Mouse (Mus musculus): ENCODE measurements around the gene Lrp8. TPM values are rescaled to one million over a fixed set of nuclear protein-coding genes. Genes with fewer than 3 reads are reported as not detected.
A peak's percentile ranks its signal among the peaks of the same experiment; 100 is the strongest.

Lrp8 gene
- total and polyA plus RNA-seq, 2 experiments from 2014 or later: 35.2 to 78.5 TPM

DNA sequence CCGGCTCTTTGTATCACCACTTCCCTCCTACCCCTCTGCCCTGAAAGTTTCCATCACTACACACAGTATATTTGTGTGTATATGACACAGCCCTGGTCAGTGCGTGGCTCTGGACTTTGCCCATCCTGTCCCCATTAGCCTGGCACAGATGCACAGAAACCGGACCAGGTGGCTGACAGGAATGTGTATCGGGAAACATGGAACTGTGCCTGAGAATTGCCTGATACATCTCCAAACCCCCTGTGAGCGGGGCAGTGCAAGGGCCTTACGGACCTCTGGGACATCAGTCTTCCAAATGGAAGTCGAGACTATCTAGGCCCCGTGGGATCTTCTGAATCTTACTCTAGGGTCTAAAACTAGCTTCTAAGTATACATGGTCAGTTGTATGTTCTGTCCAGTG, 51.3 kb downstream of the Lrp8 start:
- Histone ChIP-seq H3K4me3 (ENCODE audit: low read depth, low read length) (no peak overlapping the region), H3K4me1 (ENCODE audit: insufficient read depth, low read length) (no peaks in the 10 kb centered on the region), H3K4me2 (ENCODE audit: low read depth, low read length, poor library complexity, severe bottlenecking) (no peak overlapping the region), H3K9ac (replicated peaks; ENCODE audit: low read length, poor library complexity, severe bottlenecking) (no peak overlapping the region), H3K9me3 (ENCODE audit: low read length) (no peaks in the 10 kb centered on the region), H3K36me3 (ENCODE audit: insufficient read depth, low read length) (peaks cover 89% of the 10 kb centered on the region), H3K27me3 (ENCODE audit: insufficient read depth, low read length) (no peaks in the 10 kb centered on the region), H3K27ac (ENCODE audit: low read depth, low read length) (no peak overlapping the region)
- DNase-seq (ENCODE audit: low spot score): no peak
- no peak for TF ChIP-seq CTCF (IDR thresholded peaks at IDR 0.05)
- WGBS: 93% methylated on average over 8 of the region's 8 CpGs
- no peak for ATAC-seq (ENCODE audit: low FRiP score)

DNA sequence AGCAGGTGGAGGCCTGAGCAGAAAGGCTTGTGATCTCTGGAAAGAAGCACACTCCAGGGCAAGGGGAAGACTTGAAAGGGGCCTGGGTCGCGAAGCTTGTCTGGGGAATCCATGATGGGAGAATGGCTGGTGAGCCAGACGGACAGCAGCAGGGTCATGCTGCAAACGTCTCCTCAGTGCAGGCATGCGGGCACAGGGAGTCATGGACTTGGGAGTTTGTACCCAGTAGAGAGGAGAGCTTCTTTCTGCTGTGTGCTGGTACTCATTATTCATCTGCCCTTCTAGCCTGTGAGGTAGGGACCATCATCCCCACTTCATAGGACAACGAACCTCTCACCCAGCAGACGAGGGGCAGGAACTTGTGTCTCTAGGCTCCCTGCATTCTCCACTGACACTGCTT, 51.8 kb downstream of the Lrp8 start:
- 84% methylated on average over 7 of the region's 7 CpGs for WGBS
- DNase-seq (ENCODE audit: low spot score) (no peak), ATAC-seq (ENCODE audit: low FRiP score) (no peak)
- Histone ChIP-seq H3K27ac (ENCODE audit: low read depth, low read length) (no peak overlapping the region), H3K36me3 (ENCODE audit: insufficient read depth, low read length) (peaks cover 89% of the 10 kb centered on the region), H3K4me2 (ENCODE audit: low read depth, low read length, poor library complexity, severe bottlenecking) (no peak overlapping the region), H3K9me3 (ENCODE audit: low read length) (no peaks in the 10 kb centered on the region), H3K9ac (replicated peaks; ENCODE audit: low read length, poor library complexity, severe bottlenecking) (no peak overlapping the region), H3K4me3 (ENCODE audit: low read depth, low read length) (no peak overlapping the region), H3K27me3 (ENCODE audit: insufficient read depth, low read length) (no peaks in the 10 kb centered on the region), H3K4me1 (ENCODE audit: insufficient read depth, low read length) (no peaks in the 10 kb centered on the region)
- TF ChIP-seq CTCF (IDR thresholded peaks at IDR 0.05): no peak

DNA sequence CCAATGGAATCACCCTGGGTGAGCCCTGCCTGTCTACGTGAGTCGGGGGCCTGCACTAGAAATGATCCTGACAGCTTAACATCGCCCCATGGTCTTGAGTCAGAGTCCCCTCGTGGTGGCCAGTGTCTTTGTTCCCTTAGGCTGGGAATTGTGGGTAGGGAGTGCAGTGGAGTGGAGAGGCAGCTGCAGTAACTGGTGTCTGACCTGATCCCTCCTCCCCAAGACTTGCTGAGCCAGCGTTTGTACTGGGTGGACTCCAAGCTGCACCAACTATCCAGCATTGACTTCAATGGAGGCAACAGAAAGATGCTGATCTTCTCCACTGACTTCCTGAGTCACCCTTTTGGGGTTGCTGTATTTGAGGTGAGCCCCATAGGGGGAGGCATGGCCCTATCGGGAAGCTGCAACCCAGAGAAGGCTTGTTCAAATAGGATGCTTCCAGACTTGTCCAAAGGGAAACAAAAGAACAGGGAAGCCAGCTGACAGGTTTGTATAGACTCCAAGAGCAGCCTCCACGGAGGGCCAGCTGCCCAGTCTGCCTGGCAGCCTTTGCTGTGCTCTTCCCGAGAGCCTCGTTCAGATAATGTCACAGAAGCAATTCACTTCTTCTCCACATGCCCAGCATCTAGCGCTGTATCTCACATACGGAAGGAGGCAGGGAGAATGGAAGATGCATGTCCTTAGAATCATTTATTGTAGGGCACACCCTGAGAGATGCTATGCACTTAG, 55.1 kb downstream of the Lrp8 start:
- H3K9ac ChIP-seq (replicated peaks; ENCODE audit: low read length, poor library complexity, severe bottlenecking): no peak overlapping the region
- no peak overlapping the region for H3K27ac ChIP-seq (ENCODE audit: low read depth, low read length)
- H3K9me3 ChIP-seq (ENCODE audit: low read length): no peaks in the 10 kb centered on the region
- H3K36me3 ChIP-seq (ENCODE audit: insufficient read depth, low read length): peaks cover 85% of the 10 kb centered on the region
- H3K4me2 ChIP-seq (ENCODE audit: low read depth, low read length, poor library complexity, severe bottlenecking): no peak overlapping the region
- 72% methylated on average over 11 of the region's 11 CpGs for WGBS
- DNase-seq (ENCODE audit: low spot score) (peak; percentile 79), ATAC-seq (ENCODE audit: low FRiP score) (peak; percentile 35; the same call in 1 of the 2 replicates)
- H3K4me1 ChIP-seq (ENCODE audit: insufficient read depth, low read length): no peaks in the 10 kb centered on the region
- no peaks in the 10 kb centered on the region for H3K27me3 ChIP-seq (ENCODE audit: insufficient read depth, low read length)
- H3K4me3 ChIP-seq (ENCODE audit: low read depth, low read length): no peak overlapping the region
- TF ChIP-seq CTCF (IDR thresholded peaks at IDR 0.05): peak; percentile 41

DNA sequence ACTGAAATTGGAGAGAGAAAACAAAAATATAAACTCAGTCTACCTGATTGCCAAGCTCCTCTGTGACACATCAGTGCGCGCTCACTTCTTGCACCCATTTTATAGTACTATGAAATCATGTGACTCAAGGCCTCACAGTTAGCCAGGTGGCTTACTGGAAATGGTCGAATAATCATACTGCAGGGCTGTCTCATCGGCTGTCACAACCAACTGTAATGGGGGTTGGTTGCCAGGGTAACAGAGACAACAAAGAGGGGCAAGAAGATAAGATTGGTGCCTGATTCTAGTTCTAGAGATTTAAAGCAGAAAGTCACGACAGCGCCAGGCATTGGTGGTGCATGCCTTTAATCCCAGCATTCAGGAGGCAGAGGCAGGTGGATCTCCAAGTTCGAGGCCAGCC, 56.9 kb downstream of the Lrp8 start:
- ATAC-seq (ENCODE audit: low FRiP score): no peak
- WGBS: 86% methylated on average over 7 of the region's 7 CpGs

DNA sequence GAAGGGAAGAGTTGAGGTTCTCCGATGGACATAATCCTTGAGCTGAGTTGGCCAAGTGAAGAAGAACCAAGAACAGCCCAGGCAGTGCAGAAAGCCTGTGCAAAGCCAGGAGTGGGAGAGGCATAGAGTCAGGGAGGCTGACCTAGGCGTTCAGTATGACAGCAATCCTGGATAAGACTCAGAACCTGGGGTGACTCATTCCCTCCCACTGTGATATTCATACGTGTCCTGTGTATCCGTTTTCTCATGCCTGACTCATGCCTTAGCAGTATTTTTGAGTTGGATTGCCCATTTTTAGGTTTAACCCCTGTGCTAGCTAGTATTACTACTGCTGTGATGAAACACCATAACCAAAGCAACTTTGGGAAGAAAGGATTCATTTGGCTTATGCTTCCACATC, 62.8 kb downstream of the Lrp8 start:
- Histone ChIP-seq H3K27ac (ENCODE audit: low read depth, low read length) (no peak overlapping the region), H3K4me1 (ENCODE audit: insufficient read depth, low read length) (no peaks in the 10 kb centered on the region), H3K36me3 (ENCODE audit: insufficient read depth, low read length) (peaks cover 65% of the 10 kb centered on the region), H3K4me3 (ENCODE audit: low read depth, low read length) (no peak overlapping the region), H3K9me3 (ENCODE audit: low read length) (no peaks in the 10 kb centered on the region), H3K9ac (replicated peaks; ENCODE audit: low read length, poor library complexity, severe bottlenecking) (no peak overlapping the region), H3K4me2 (ENCODE audit: low read depth, low read length, poor library complexity, severe bottlenecking) (no peak overlapping the region), H3K27me3 (ENCODE audit: insufficient read depth, low read length) (no peaks in the 10 kb centered on the region)
- no peak for DNase-seq (ENCODE audit: low spot score)
- WGBS: 90% methylated on average over 4 of the region's 4 CpGs
- TF ChIP-seq CTCF (IDR thresholded peaks at IDR 0.05): no peak
- no peak for ATAC-seq (ENCODE audit: low FRiP score)

More for the DNA sequence above, 56.9 kb downstream of the Lrp8 start:
- Histone ChIP-seq H3K36me3 (ENCODE audit: insufficient read depth, low read length) (peaks cover 87% of the 10 kb centered on the region), H3K27me3 (ENCODE audit: insufficient read depth, low read length) (no peaks in the 10 kb centered on the region), H3K9me3 (ENCODE audit: low read length) (no peaks in the 10 kb centered on the region), H3K4me2 (ENCODE audit: low read depth, low read length, poor library complexity, severe bottlenecking) (no peak overlapping the region), H3K27ac (ENCODE audit: low read depth, low read length) (no peak overlapping the region), H3K4me1 (ENCODE audit: insufficient read depth, low read length) (no peaks in the 10 kb centered on the region), H3K9ac (replicated peaks; ENCODE audit: low read length, poor library complexity, severe bottlenecking) (no peak overlapping the region), H3K4me3 (ENCODE audit: low read depth, low read length) (no peak overlapping the region)
- no peak for DNase-seq (ENCODE audit: low spot score)
- no peak for TF ChIP-seq CTCF (IDR thresholded peaks at IDR 0.05)

DNA sequence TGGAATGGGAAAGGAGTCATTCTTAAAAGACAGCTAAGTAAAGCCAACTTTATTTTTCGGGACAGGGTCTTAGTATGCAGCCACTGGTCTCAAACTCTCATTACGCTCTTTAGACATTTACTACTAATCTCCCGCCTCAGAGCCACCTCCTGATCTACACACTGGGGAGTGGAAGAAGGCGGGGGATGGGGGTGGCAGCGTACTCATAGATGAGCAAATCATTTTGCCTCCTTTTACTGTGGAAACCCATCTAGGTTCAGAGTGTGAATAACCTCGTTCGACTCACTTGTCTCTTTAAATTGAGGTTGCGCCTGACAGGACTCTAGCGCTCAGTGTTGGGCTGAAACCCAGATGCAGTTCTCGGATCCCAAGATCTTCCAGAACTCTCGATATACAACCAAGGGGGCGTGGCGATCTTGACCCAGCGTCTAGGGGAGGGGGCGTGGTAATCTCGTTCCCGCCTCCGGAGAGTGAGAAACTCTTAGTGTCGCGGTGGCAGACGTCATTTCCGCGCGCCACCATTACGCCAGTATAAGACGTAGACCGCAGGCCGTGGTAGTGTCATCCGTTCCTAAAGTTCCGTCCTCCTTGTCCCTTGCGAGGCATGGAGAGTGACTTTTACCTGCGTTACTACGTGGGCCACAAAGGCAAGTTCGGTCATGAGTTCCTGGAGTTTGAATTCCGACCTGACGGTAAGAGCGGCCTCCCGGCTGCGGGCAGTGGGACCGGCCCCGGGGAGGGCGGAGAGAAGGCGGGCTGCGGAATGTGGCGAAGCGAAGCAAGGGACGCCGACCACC, 77.4 kb downstream of the Lrp8 start, which contains the start of gene Magoh:
Magoh (plus strand) TSS at position 502 of the 797 bp plus-strand sequence.
- Histone ChIP-seq H3K27me3 (ENCODE audit: insufficient read depth, low read length) (no peaks in the 10 kb centered on the region), H3K36me3 (ENCODE audit: insufficient read depth, low read length) (peaks cover 23% of the 10 kb centered on the region), H3K4me3 (ENCODE audit: low read depth, low read length) (peak within 1 kb of the TSS; percentile 74), H3K27ac (ENCODE audit: low read depth, low read length) (peak within 1 kb of the TSS; percentile 77), H3K4me1 (ENCODE audit: insufficient read depth, low read length) (peaks cover 5% of the 10 kb centered on the region), H3K9ac (replicated peaks; ENCODE audit: low read length, poor library complexity, severe bottlenecking) (peak within 1 kb of the TSS; percentile 67), H3K4me2 (ENCODE audit: low read depth, low read length, poor library complexity, severe bottlenecking) (peak within 1 kb of the TSS; percentile 69), H3K9me3 (ENCODE audit: low read length) (no peaks in the 10 kb centered on the region)
- 0 out of 2 replicates have a peak, but pooled peaks have one; percentile 8 for TF ChIP-seq CTCF (IDR thresholded peaks at IDR 0.05)
- ATAC-seq (ENCODE audit: low FRiP score) (peak; percentile 91), DNase-seq (ENCODE audit: low spot score) (peak; percentile 98)
- whole genome bisulfite sequencing: 2% methylated on average over 48 of the region's 48 CpGs

Data from midbrain, postnatal 0 days (tissue).